Mouse (Mus musculus): ENCODE measurements around the gene Cdk14.

The Cdk14 gene

GRCm38 (mm10) chr5:4851934-4852710 is 568.0 kb downstream of the Cdk14 start:
- no peak for DNase-seq (ENCODE audit: low spot score)

- DNase-seq (ENCODE audit: low spot score) = no peak
Observed at GRCm38 (mm10) chr5:4851245-4851933, 568.7 kb downstream of the Cdk14 start.

- DNase-seq (ENCODE audit: low spot score) = no peak
Observed at GRCm38 (mm10) chr5:4834819-4835480, 585.2 kb downstream of the Cdk14 start.

GRCm38 (mm10) chr5:4833940-4834339 is 586.2 kb downstream of the Cdk14 start:
- no peak for DNase-seq (ENCODE audit: low spot score)

- DNase-seq (ENCODE audit: low spot score) = no peak
Observed at GRCm38 (mm10) chr5:4826886-4827285, 593.2 kb downstream of the Cdk14 start.

- DNase-seq (ENCODE audit: low spot score) = no peak
Observed at GRCm38 (mm10) chr5:4825951-4826350, 594.2 kb downstream of the Cdk14 start.

- DNase-seq (ENCODE audit: low spot score) = no peak
Observed at GRCm38 (mm10) chr5:4825076-4825475, 595.0 kb downstream of the Cdk14 start.

- DNase-seq (ENCODE audit: low spot score) = no peak
Observed at GRCm38 (mm10) chr5:4824171-4824570, 595.9 kb downstream of the Cdk14 start.

GRCm38 (mm10) chr5:4822041-4822440 is 598.1 kb downstream of the Cdk14 start:
- DNase-seq (ENCODE audit: low spot score) = no peak

GRCm38 (mm10) chr5:4821368-4821771 is 598.7 kb downstream of the Cdk14 start:
- no peak for DNase-seq (ENCODE audit: low spot score)

GRCm38 (mm10) chr5:4816981-4817380 is 603.1 kb downstream of the Cdk14 start:
- no peak for DNase-seq (ENCODE audit: low spot score)

- DNase-seq (ENCODE audit: low spot score) = no peak
Observed at GRCm38 (mm10) chr5:4814465-4815204, 605.5 kb downstream of the Cdk14 start.

GRCm38 (mm10) chr5:4813357-4813756 is 606.8 kb downstream of the Cdk14 start:
- DNase-seq (ENCODE audit: low spot score) = no peak

GRCm38 (mm10) chr5:4812036-4812729 is 607.9 kb downstream of the Cdk14 start:
- DNase-seq (ENCODE audit: low spot score) = no peak

- no peak for DNase-seq (ENCODE audit: low spot score)
Observed at GRCm38 (mm10) chr5:4805228-4805627, 614.9 kb downstream of the Cdk14 start.

GRCm38 (mm10) chr5:4803708-4804107 is 616.4 kb downstream of the Cdk14 start:
- no peak for DNase-seq (ENCODE audit: low spot score)

- DNase-seq (ENCODE audit: low spot score) = no peak
Observed at GRCm38 (mm10) chr5:4801971-4802370, 618.1 kb downstream of the Cdk14 start.

- DNase-seq (ENCODE audit: low spot score) = no peak
Observed at GRCm38 (mm10) chr5:4801096-4801850, 618.8 kb downstream of the Cdk14 start.

- no peak for DNase-seq (ENCODE audit: low spot score)
Observed at GRCm38 (mm10) chr5:4791219-4791618, 628.9 kb downstream of the Cdk14 start.

- DNase-seq (ENCODE audit: low spot score) = no peak
Observed at GRCm38 (mm10) chr5:4790265-4790664, 629.8 kb downstream of the Cdk14 start.

GRCm38 (mm10) chr5:4788484-4788883 is 631.6 kb downstream of the Cdk14 start:
- DNase-seq (ENCODE audit: low spot score) = no peak
